Mouse (Mus musculus): ENCODE results near the gene Ank3.

The Ank3 gene

DNA sequence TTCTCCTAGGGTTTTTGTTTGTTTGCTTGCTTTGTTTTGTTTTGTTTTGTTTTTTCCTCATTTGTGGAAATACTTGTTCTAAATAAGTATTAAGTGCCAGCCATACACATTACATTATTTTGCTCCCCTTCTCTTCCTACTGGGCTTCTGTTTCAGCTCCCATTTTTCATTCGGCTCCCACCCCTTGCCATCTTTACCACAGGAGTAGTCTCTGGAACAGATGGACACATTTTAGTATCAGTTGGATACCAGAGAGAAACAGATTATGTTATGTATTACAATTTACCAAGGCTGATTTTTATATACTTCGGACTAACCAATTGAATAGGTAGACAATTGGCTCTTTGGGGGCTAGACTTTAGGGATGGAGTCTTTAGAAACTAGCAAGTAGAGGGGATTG lies 327.7 kb downstream of the Ank3 start:
- no peak for DNase-seq

DNA sequence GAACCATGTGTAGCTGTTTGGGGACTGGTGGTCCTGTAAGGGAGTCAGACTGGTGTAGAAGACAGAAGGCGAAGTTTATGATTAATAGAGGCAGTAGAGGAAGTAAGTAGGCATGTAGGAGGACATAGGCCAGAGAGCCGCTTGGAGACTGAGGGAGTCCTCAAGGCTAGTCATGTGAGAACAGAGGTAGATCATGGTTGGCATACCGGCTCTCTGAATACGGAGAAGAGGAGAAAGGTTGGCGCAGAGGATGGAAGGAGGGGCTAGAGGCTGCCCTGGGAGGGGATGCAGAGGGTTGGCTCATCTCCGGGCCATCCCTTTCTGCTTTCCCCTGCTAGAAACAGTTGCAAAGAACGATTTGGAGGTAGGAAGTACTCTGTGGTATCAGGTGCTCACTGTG lies 328.2 kb downstream of the Ank3 start:
- DNase-seq, result no peak

DNA sequence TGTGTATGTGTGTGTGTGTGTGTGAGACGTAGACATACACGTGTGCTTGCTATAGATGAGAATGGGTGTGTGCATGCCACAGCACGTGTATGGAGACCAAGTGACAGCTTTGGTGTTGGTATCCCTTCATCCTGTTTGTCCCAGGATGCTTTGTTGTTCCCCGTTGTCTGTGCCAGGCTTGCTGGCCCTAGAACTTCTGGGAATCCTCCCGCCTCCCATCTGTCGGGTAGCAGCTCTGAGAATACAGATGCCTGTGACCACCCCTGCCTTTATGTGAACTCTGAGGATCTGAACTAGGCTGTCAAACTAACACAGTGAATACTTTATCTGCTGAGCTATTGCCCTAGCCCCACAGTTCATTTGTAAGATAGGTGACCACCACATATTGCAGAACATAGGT lies 330.3 kb downstream of the Ank3 start:
- DNase-seq, result no peak

DNA sequence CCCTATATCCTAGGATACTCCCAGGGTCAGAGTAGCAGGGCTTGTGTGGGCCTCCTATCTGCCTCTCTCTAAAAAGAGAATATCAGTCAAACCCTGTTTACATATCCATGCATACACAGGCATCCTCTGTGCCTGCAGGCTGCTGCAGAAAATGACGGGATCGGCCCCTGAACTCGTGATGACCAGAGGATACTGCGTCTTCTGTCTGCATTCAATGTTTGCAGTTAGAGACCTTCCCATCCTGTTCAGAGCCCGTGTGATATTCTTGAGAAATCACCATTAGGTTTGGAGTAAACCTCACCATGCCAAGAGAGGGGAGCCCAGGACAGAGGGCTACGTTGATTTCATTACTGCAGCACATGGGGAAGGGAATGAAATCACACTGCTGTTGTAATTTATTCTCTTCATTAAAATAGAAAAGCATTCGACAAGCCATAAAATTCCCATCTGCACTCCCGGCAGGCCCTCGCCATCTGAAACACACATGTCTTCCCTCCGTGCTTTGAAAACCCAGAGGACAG lies 331.8 kb downstream of the Ank3 start:
- no peak for DNase-seq

DNA sequence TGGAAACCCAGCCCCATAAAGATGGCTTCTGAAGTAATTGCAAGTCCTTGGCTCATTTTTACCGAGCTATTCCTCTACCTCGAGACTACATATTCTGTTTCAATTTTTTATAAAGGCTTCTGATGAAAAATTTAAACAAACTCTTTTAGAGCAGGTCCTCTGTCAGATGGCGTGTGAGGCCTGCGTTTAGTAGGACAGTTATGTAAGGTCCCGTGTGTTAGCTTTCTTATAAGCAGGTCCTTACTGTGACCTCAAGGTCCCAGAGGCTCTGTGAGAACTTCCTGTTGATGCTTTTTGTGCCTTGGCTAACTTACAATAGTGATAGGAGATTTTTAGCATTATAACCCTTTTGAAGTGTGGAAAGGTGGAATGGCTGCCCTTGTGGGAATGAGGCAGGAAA lies 332.8 kb downstream of the Ank3 start:
- DNase-seq, result no peak

DNA sequence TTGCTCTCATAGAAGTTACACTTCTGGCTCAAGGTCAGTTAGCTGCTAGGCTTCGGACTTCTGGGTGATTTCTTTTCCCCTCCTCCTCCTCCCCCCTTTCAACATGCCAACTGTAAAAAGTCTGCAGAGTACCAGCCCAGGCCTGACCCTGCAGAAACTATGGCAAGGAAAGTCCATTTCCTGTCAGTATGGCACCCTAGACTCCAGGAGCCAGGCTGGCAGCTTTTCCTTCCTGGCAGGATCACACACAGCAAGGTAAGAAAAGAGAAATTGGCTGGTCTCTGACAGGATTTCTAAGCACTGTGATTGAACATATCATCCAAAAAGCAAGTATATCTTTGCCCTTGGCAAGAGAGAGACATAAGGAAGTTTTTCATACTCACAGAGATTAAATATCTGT lies 333.3 kb downstream of the Ank3 start:
- no peak for DNase-seq

DNA sequence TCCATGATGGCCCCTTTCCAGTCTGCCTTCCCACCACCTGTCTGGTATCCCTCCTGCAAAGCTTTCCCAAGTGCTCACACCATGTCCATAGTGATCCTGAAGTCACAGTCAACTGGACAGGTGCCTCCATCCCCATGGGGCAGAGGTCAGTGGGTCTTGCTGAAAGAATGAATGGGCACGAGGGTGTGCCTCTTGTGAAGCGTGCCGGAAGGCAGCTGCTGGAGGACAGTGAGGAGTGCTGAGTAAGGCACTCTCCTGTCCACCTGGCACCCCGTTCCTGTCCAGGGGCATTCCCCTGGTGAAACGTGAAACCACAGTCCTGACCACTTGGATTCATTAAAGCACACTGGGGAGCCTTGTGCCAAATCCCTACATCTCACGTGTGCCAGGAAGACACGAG lies 337.7 kb downstream of the Ank3 start:
- DNase-seq, result no peak

DNA sequence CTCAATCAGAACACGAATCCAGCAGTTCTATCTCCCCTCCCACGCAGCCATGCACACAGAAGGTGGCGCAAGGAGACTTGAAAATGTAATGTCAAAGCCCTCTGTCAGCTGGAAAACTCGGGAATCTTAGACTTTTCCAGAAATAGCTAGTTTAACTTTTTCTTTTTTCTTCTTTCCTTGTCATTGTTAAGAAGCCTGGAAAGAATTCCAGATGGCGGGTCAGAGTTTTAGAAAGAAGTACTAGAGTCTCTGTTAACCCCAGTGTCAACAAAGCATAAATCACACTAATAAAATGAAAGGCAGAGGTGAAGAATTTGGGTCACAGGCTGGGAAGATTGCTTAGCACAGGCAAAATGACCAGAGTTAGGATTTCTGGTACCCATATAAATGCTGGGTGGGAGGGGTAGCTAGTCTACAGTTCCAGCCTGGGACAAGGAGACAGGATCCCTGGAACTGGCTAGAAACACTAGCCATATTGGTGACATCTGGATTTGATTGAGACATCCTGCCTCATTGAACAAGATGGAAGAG lies 340.2 kb downstream of the Ank3 start:
- no peak for DNase-seq

DNA sequence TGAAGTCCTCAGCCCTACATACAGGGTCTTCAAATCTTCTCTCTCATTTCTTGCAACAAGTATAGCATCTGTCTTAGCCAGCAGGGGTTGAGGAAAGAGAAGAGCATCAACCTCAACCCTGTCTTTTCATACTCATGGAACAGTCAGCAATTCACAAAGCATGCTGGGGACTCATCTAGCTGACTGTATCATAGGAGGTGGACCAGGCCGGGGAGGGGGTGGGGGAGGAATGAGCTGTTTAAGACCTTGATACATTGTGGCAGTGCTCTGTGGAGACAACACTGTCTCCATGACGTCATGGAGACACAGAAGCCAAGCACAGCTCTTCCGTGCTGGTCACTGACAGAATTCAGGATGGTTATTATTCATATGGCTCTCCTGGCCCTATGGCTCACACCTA lies 344.0 kb downstream of the Ank3 start:
- DNase-seq, result no peak

DNA sequence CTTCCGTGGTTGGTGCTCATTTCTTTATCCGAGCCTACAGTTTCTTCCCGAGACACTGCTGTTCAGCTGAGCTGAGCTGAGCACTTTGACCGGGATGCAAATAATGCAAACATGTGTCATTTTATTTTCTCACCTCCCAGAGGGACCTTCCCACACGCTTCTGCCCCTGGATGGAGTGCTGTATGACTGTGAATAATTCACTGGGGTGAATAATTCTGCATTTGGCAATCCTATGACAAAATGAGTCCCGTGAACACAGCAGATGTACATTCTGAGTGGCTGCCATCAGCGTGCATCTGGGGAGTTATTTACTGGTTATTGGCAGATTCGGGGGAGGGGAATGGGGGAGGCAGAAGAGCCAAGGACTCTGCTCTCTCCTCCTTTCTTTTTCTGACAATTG lies 345.6 kb downstream of the Ank3 start:
- DNase-seq, result no peak

DNA sequence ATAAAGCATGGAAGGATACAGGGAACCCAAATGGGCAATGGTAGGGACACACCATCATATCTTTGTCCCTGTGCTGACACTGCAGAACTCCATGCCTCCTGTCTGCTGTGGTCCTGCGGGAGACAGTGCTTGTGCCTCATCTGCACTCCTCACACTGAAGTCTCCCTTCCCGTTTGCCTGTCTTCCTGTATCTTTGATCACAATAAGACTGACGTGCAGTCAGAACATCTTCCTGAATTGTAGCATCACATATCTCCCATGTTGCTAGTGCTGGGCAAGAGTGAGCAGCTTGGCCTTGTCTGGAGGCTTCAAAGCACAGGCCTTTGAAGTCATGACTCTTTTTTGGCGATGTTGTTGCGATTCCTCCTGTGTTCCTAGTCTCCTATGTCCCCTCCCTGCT lies 346.3 kb downstream of the Ank3 start:
- no peak for DNase-seq

DNA sequence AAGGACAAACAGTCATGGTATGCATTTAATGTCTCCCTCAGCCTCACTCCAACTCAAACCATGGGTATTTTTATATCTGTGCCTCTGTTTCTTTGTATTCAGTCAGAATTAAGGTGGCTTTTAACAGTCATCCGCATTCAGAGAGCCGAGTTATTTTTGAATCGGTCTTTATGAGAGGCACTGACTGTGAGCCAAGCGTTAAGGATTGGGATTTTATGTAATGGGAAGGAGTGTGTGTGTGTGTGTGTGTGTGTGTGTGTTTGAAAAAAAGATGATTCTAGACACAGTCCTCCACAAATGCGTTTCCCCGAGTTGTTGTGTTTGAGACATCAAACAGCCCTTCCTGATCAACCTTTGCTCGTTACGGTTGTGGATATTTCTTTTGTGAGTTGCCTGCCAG lies 347.7 kb downstream of the Ank3 start:
- DNase-seq, result no peak

DNA sequence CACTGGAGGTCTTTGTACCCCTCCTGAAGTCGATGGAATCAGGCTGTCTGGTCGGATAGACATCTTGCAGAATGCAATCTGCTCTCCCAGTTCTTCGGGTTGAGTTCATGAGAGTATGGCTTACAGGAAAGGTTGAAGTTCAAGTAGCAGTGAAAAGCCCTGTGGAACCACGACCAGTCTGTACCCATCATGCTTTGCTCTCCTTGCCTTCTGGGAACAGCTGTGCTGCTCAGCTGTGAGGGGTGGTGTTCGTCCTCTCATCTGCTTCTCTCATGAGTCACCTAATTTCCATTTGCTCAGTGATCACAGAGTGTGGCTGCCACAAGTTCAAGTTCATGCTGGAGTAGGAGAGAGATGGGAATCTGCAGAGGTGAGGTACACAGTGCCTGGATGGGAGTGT lies 348.2 kb downstream of the Ank3 start:
- DNase-seq, result no peak

DNA sequence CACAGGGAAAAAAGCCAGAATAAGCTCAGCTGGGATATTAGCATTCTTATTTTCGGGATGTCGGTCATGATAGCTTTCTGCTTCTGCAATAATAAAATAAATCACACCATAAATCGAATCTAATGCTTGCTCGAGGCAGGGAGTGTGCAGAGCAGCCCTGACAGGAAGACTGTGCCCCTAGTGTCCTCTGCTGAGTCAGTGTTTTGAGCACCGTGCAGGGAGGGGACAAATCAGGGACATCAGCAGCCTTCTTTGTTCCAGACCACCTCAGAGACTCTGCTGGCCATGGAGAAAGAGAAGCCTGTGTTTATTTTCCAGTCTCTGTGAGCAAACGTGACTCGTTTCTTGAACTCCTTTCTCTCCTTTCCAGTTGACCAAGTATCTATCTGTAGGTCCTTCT lies 352.8 kb downstream of the Ank3 start:
- no peak for DNase-seq

DNA sequence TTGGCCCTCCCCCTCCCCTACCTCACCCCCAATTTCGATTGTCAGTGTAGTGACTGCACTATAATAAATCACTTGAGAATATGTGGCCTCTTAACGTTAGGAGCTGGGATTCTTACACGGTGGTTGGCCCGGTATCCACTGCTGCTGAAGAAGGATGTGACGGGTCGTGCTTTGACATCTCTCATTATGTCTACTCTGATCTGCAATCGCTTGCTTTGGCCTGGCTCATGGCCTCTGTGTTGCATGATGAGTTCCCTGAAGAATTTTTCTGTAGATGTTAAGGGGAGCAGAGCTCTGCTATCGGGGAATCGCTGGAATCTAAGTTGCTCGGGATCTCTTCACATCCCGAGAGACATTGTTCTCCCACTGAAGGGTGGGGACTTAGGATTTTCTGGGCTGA lies 354.9 kb downstream of the Ank3 start:
- no peak for DNase-seq

DNA sequence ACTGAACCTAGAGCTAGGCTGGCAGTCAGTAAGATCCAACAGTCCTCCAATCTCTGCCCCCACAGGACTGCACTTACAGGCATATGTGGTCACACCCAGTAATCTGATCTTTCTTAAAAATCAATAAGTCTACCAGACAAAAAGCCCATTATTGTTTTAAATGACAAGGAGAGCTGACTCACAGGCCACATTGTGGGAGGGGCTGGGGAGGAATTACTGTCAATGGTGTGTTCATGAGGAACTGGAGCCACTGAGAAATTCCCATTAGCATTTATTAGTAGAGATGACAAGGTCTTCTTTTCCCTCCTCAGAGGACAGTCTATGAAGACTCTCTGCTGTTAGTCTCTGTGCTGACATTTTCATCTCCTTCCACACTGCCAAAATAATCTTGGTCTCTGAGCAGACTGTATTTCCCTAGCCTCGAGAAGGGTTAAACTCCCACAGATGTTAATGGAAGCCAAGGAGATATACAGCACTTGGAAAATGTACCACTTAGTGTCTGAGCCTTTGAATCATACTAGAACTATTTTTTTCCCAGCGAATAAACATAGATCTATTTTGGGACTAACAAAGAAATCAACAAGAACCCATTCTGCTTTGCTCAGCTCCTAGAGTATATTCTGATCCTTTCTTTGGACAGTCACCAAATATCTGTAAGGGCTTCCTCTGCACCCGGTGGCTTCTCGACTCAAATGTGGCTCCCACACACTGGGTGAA lies 358.5 kb downstream of the Ank3 start:
- DNase-seq, result no peak

DNA sequence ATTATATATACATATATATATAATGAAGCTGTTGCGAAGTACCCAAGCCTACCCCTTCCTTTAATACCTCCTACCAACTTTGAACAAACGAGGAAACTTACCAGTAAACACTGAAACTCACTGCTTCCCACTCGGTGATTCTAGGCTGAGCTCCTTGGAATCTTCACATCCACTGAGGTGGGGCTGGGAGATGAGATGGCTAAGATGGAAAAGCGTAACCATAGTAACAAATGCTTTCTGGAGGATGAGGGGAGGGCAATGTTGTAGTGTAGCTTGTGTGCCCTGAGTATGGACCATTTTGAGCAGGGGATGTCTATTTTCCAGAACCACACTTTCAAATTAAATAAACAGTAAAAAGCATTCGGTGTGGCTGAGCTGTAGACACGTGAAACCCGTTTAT lies 364.4 kb downstream of the Ank3 start:
- DNase-seq, result no peak

DNA sequence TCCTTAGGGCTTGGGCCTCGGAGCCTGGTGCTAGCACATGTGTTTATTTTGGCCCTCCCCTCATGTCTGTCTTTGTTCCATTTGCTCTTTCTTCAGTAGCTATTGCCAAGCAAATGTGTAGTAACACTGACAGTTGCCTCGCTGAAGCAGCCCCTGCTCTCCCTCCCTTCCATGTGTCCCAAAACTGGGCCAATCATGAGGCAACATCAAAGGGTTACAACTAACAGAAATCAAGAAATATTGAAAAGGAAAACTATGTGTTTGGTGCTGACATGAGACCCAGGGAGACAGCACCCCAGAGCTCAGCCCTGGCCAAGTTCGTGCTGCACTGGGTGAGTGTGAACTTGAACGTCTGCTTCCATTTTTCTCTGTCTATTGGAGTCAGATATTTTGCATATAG lies 365.8 kb downstream of the Ank3 start:
- DNase-seq, result no peak

DNA sequence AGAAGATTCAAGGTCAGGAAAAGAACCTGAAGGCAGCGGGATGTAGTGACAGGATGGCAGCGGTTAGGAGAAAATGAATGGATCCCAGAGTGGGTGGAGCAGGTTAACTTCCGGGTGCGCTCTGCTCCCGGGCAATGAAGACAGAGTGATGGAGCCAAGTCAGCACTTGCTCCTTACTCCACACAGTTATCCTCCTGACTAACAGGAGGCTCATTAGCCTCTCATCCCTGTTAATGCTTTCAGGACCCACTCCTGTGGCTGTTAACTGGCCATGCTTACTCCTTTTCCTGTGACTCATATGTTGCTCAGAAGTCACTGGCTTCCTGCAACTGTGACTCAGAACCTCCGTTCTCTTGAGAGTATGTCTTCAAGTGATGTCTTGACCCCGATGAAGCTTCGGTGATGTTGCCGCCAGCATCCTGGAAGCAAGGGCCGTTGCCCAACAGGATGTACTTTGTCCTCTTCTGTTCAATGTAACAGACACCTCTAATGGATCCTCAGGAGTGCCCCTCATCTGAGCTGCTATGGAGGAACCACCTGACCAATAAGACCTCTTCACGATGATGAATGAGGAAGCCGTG lies 378.6 kb downstream of the Ank3 start:
- DNase-seq, result no peak

DNA sequence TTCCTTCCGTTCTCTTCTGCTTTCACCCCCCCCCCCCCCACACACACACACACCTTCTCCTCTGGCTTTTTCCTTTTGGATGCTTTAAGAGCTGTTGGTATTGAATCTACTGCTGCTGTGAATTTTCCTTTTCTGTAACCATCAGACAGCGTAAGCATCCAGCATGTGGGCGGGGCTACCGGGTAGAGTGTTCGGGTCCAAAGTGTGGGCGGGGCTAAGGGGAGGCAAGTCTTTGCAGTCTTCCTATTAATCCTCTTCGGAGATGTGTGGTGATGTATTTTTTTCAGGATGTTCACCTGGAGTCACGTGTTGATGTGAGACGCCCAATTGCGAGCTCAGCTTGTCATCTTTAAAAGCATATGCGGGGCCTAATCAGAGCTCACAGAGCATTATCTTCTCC lies 379.2 kb downstream of the Ank3 start:
- DNase-seq, result no peak

DNA sequence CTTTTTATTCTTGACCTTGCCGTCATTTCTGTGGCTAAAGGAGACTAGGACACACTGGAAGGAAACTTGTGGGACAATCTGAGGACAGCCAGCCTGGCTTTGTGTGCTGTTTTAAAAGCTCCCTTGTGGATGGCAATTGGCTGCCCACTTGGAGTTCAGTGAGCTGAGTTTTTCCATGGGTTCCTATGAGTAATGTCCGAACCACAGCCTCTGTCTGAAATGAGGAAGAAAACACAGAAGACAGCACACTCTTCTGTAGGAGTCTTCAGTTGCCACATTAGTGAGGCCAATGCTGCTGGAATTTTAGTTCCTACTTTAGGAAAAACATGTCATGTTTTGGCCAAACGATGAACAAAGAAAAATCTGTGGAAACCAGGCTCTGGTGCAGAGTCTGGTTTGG lies 380.7 kb downstream of the Ank3 start:
- no peak for DNase-seq

DNA sequence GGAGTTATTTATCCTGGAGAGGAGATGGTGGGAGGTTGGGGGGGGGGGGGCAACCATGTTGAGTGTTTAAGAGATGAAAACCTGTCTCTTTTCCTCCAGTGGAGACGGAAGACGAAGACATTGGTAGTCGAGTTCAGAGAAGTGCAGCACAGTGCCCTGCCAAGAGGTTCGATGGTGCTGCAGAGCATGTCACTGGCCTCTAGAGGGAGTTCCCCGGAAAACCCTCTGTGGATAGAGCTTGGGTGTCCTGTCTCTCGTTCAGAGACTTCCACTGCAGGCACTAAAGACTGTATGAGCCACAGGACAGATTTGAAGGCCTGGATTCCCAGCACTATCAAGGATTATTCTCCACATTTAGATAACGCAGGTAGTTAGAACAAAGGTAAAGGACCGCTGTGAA lies 382.9 kb downstream of the Ank3 start:
- DNase-seq, result no peak

DNA sequence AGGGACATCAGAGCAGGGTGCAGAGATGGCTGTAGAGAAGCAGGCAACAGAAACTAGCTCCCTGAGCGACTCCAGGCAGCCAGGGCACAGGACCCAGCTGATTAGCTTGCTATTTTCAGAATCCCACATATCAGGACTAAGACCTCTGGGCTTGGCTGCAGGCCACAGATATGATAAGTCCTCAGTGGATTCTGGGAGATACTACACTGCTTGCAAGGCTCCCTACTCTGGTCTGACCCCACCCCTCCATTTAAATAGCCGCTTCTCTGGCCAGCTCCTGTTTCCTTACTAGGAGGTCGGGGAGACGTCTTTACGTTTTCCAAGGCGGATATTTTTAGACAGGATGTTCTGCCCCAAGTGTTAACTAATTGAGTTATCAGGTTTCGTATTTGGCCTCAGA lies 386.7 kb downstream of the Ank3 start:
- DNase-seq, result no peak

DNA sequence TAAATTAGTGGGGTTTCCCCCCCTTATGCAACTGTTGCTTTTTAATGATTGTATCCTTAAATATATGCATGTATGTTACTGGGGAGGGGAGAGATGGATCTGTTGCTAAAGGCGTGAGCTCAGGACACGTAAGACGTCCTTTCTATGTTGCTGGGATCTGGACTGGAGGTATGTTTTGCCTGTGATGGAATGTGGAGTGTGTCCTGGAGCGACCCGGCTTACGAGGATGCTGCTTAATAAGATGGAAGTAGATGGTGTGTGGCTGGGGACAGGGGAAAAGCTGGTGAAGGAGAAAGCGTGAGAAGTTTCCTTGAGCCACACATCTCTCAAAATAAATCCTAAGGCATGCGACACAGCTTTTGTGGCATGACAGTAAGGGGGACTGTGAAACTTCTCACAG lies 387.1 kb downstream of the Ank3 start:
- DNase-seq, result no peak

Measured in spleen, adult 18-20 months (tissue).